Mouse (Mus musculus) brain, embryonic 14.5 days (tissue): ENCODE data around the gene Tfap2b.

ENCODE experiments used
- CTCF ChIP-seq: fragments of 200-500 bp; IDR thresholded peaks from 2 replicates; pipeline ENCODE4 v1.5.1; 2012; ENCODE audit warnings: inconsistent platforms, mild to moderate bottlenecking, moderate library complexity, borderline replicate concordance; ENCODE audit not compliant: insufficient read depth, insufficient read length; ENCODE audit errors: extremely low read depth
- POLR2A ChIP-seq: fragments of 200-500 bp; IDR thresholded peaks from 2 replicates; pipeline ENCODE4 v1.6.1; 2012; ENCODE audit warnings: mild to moderate bottlenecking, inconsistent platforms, borderline replicate concordance; ENCODE audit not compliant: poor library complexity, insufficient read depth, insufficient read length, severe bottlenecking; ENCODE audit errors: extremely low read depth

DNA sequence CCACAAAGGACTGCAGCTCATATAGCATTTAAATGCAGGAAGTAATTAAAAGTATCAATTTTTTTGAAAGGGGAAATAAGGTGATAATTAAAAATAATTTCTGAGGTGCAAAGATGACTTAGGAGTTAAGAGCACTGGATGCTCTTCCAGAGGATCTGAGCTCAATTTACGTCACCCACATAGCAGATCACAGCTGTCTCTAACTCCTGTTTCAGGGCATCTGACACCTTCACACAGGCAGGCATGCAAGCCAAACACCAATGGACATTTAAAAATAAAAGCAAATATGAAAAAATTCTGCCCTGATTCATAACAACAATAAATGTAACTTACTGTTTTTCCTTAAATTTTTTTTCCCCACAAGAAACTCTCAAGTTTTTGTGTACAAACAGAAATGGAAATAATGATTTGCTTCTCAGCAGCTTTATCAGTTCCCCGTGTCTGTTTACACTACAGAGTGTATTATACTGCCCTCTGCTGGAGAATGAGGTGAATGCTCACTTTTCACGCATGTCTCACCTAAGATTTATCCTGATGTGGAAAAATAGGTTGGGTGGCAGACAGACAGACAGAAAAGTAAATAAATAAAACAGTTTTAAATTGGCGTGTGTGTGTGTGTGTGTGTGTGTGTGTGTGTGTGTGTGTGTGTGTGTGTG, 29.8 kb upstream of the Tfap2b start:
- TF ChIP-seq POLR2A: no peak
- peak; percentile 65; the same call in 1 of the 2 replicates for TF ChIP-seq CTCF
